Mouse (Mus musculus): ENCODE data around the gene Dhcr7. TPM values are rescaled to one million over a fixed set of nuclear protein-coding genes. Genes with fewer than 3 reads are reported as not detected.

Dhcr7 gene
- polyA plus RNA-seq, 1 experiment from 2014 or later: 73.3 TPM

Small RNAs within 50 kb of the gene (microRNA-seq; reads per million reads assigned to microRNA genes)
- gene Gm22064: not detected

Other genes starting within 250 kb of the Dhcr7 start
- gene Cars, start 223.1 kb upstream of the Dhcr7 start, polyA plus RNA-seq (2014; fragmentation: Nextera tagmentation; extraction: Ambion mirVana): 53.1 and 64.9 TPM in 2 replicates
- gene Tnfrsf26, start 194.4 kb upstream of the Dhcr7 start, polyA plus RNA-seq (2014; fragmentation: Nextera tagmentation; extraction: Ambion mirVana): 0.09 and 0.21 TPM in 2 replicates
- 4.3 and 5.5 TPM in 2 replicates for gene Tnfrsf22, start 173.5 kb upstream of the Dhcr7 start, polyA plus RNA-seq (2014; fragmentation: Nextera tagmentation; extraction: Ambion mirVana)
- gene Tnfrsf23, start 137.3 kb upstream of the Dhcr7 start, polyA plus RNA-seq (2014; fragmentation: Nextera tagmentation; extraction: Ambion mirVana): 0.75 and 1.2 TPM in 2 replicates
- 30.1 and 33.2 TPM in 2 replicates for gene Osbpl5, start 66.2 kb upstream of the Dhcr7 start, polyA plus RNA-seq (2014; fragmentation: Nextera tagmentation; extraction: Ambion mirVana)
- gene Mrgprg, start 56.2 kb upstream of the Dhcr7 start, polyA plus RNA-seq (2014; fragmentation: Nextera tagmentation; extraction: Ambion mirVana): not detected in 2 replicates
- gene Mrgpre, start 38.6 kb upstream of the Dhcr7 start, polyA plus RNA-seq (2014; fragmentation: Nextera tagmentation; extraction: Ambion mirVana): 6.9 and 7.2 TPM in 2 replicates
- 6.5 and 7.1 TPM in 2 replicates for gene Nadsyn1, start 296 bp upstream of the Dhcr7 start, polyA plus RNA-seq (2014; fragmentation: Nextera tagmentation; extraction: Ambion mirVana)
- gene Gm498, start 43.7 kb downstream of the Dhcr7 start, polyA plus RNA-seq (2014; fragmentation: Nextera tagmentation; extraction: Ambion mirVana): not detected in 2 replicates
- gene Shank2, start 178.8 kb downstream of the Dhcr7 start, polyA plus RNA-seq (2014; fragmentation: Nextera tagmentation; extraction: Ambion mirVana): 9.1 and 9.4 TPM in 2 replicates

All from midbrain, embryonic 14.5 days (tissue).